Mouse (Mus musculus) stomach, postnatal 0 days (tissue): ENCODE measurements around the gene Vps53. TPM values are rescaled to one million over a fixed set of nuclear protein-coding genes. Genes with fewer than 3 reads are reported as not detected.
A peak's percentile ranks its signal among the peaks of the same experiment; 100 is the strongest.

Experiments
- ATAC-seq: fragments of 200-750 bp; cut with Nextera tagmentation; 2 replicates; pipeline ENCODE4 v1.8.0; 2017; ENCODE audit not compliant: low FRiP score, low TSS enrichment
- DNase-seq: peaks from one replicate; pipeline ENCODE4 v3.0.0-alpha.2; 2016; ENCODE audit warnings: low spot score
- H3K27ac ChIP-seq: fragments of 300-500 bp; sonication (generic); replicated peaks from 2 replicates; pipeline ENCODE4 v1.5.1; 2014; ENCODE audit warnings: mild to moderate bottlenecking, control low read depth
- H3K27me3 ChIP-seq: fragments of 300-500 bp; sonication (generic); 2 replicates; pipeline ENCODE4 v1.6.1; 2014; ENCODE audit warnings: low read length; ENCODE audit not compliant: control insufficient read depth, insufficient read depth
- H3K36me3 ChIP-seq: fragments of 300-500 bp; sonication (generic); 2 replicates; pipeline ENCODE4 v1.6.1; 2014; ENCODE audit warnings: low read length, mixed read lengths; ENCODE audit not compliant: control insufficient read depth, insufficient read depth
- H3K4me1 ChIP-seq: fragments of 300-500 bp; sonication (generic); replicated peaks from 2 replicates; pipeline ENCODE4 v1.6.1; 2014; ENCODE audit warnings: antibody characterized with exemption; ENCODE audit not compliant: control insufficient read depth, insufficient read depth
- H3K4me2 ChIP-seq: fragments of 300-500 bp; sonication (generic); replicated peaks from 2 replicates; pipeline ENCODE4 v1.6.1; 2014; ENCODE audit warnings: low read depth, mild to moderate bottlenecking, control low read depth, moderate library complexity
- H3K4me3 ChIP-seq: fragments of 300-500 bp; sonication (generic); 2 replicates; pipeline ENCODE4 v1.5.1; 2014; ENCODE audit warnings: low read depth, low read length, control low read depth
- H3K9ac ChIP-seq: fragments of 300-500 bp; sonication (generic); 2 replicates; pipeline ENCODE4 v1.6.1; 2014; ENCODE audit warnings: mild to moderate bottlenecking, low read length, control low read depth, mixed read lengths
- H3K9me3 ChIP-seq: fragments of 300-500 bp; sonication (generic); 2 replicates; pipeline ENCODE4 v1.6.1; 2016; ENCODE audit warnings: low read length; ENCODE audit not compliant: control insufficient read depth
- CTCF ChIP-seq: IDR thresholded peaks from 2 replicates; pipeline ENCODE4 v1.5.1; 2016; ENCODE audit warnings: antibody characterized with exemption, low read depth, mild to moderate bottlenecking, moderate library complexity
- EP300 ChIP-seq: optimal IDR thresholded peaks from 2 replicates; pipeline ENCODE3; 2016; ENCODE audit warnings: antibody characterized with exemption
- WGBS: fragments of 180-500 bp; shearing (Covaris S2); extraction: QIAGEN DNeasy Blood & Tissue Kit; methylation state at CpG from one replicate; pipeline ENCODE4 v1.1.7; 2014; 5-methylcytosine and 5-hydroxymethylcytosine counted together
- polyA plus RNA-seq: library from polyadenylated mRNA; unstranded; fragments of >200 nt; fragmentation: Nextera tagmentation; extraction: Ambion mirVana; gene quantifications from 2 replicates; pipeline ENCODE4 v1.2.1, GENCODE M21; 2015

The Vps53 gene
- polyA plus RNA-seq, 1 experiment from 2014 or later, result 42.9 TPM

DNA sequence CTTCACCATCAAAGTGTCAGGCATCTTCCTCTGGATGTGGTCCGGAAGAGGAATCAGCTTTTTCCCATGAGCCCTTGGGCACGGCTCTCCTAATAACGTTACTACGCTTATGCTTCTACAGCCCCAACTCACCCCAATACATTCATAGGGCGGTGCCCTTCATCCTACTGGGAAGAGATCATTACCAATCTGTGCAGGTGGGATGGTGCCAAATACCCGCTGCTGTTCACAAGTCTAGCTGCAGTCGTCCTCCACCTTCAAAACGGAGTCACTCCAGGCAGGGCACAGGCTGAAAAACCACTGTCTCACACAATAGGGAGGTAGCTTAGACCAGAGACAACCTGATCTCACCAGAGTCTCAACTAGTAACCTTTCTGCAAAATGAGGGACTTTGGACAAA lies 144.3 kb downstream of the Vps53 start:
- TF ChIP-seq CTCF, result no peak
- DNase-seq (no peak), ATAC-seq (no peak)
- no peaks in the 10 kb centered on the region for H3K36me3 ChIP-seq
- H3K4me2 ChIP-seq, result no peak overlapping the region
- no peaks in the 10 kb centered on the region for H3K27me3 ChIP-seq
- H3K9ac ChIP-seq, result no peak overlapping the region
- H3K27ac ChIP-seq, result no peak overlapping the region
- no peak overlapping the region for H3K4me3 ChIP-seq
- no peaks in the 10 kb centered on the region for H3K9me3 ChIP-seq
- WGBS, result 87% methylated on average over 8 of the region's 8 CpGs
- H3K4me1 ChIP-seq, result no peaks in the 10 kb centered on the region

DNA sequence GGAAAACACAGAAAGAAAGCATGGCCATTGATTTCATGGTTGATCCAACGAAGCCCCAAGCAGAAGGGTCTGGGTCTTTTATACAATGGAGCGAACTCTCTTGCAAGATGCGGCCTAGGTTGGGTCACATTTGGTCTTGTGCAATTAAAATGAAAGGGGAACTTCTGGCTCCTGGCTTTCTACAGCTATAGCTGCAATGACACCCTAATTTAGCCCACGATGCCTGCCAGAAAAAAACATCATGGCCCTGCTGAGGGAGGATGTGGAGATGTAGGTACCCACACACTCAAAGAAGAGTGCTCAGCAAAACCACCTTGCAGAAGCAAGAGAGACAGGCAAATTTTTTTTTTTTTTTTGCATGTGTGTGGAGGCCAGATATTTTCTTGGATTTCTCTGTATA lies 145.6 kb downstream of the Vps53 start:
- H3K4me1 ChIP-seq, result no peaks in the 10 kb centered on the region
- no peaks in the 10 kb centered on the region for H3K9me3 ChIP-seq
- H3K4me3 ChIP-seq, result no peak overlapping the region
- no peak overlapping the region for H3K4me2 ChIP-seq
- no peaks in the 10 kb centered on the region for H3K36me3 ChIP-seq
- DNase-seq, result no peak
- no peak for TF ChIP-seq EP300
- TF ChIP-seq CTCF, result no peak
- WGBS, result 83% methylated on average over 4 of the region's 4 CpGs
- H3K27ac ChIP-seq, result no peak overlapping the region
- no peak for ATAC-seq
- H3K27me3 ChIP-seq, result no peaks in the 10 kb centered on the region
- no peak overlapping the region for H3K9ac ChIP-seq

DNA sequence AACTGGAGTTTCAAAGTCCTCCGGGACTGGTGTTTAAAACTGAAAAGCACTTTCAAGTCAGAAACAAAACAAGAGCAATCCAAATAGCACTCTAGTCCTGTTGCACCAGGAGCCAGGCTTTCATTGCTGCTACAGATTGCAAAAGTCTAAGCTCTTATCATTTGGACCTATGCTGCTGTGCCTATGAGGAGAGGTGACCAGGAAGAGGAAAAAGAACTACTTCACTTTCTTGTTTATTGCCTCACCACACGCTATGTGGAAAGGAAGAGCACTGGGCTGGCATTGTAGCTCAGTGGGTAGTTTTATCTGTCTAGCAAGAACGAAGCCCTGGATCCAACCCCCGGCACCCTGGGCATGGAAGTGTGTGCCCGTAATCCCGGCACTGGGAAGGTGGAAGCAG lies 146.1 kb downstream of the Vps53 start:
- Histone ChIP-seq H3K4me1 (no peaks in the 10 kb centered on the region), H3K36me3 (no peaks in the 10 kb centered on the region), H3K9me3 (no peaks in the 10 kb centered on the region), H3K4me2 (no peak overlapping the region), H3K27me3 (no peaks in the 10 kb centered on the region), H3K4me3 (no peak overlapping the region), H3K9ac (no peak overlapping the region), H3K27ac (no peak overlapping the region)
- ATAC-seq (no peak), DNase-seq (no peak)
- WGBS, result 70% methylated on average over 6 of the region's 6 CpGs
- no peak for TF ChIP-seq CTCF

DNA sequence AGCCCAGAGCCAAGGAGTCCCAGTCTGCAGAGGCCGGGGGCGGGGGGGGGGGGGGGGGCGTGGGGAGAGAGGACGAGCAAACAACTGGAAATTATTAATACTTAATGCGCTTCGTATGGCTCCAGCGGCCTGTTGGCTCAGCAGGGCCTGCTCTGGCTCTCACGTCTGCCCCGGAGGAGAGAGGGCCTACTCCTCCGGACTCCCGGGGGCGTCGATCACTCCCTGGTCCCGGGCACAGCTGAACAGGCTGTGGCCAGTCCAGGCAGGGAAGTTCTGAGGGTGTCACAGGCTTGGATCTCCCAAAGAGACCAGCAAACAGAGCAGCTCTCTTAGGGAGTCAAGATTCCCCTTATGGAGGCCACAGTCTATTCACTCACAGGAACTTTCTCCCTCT lies 151.4 kb downstream of the Vps53 start:
- DNase-seq (no peak), ATAC-seq (peak; percentile 35)
- Histone ChIP-seq H3K9ac (peak overlapping the region; percentile 90), H3K36me3 (0 out of 2 replicates have a peak, but pooled peaks cover 2% of the 10 kb centered on the region), H3K4me2 (peak overlapping the region; percentile 83), H3K27me3 (no peaks in the 10 kb centered on the region), H3K27ac (peak overlapping the region; percentile 92), H3K4me1 (peaks cover 5% of the 10 kb centered on the region; the same call in 1 of the 2 replicates), H3K4me3 (peak overlapping the region; percentile 92), H3K9me3 (no peaks in the 10 kb centered on the region)
- TF ChIP-seq EP300 (no peak), CTCF (no peak)
- 4% methylated on average over 10 of the region's 14 CpGs for WGBS

DNA sequence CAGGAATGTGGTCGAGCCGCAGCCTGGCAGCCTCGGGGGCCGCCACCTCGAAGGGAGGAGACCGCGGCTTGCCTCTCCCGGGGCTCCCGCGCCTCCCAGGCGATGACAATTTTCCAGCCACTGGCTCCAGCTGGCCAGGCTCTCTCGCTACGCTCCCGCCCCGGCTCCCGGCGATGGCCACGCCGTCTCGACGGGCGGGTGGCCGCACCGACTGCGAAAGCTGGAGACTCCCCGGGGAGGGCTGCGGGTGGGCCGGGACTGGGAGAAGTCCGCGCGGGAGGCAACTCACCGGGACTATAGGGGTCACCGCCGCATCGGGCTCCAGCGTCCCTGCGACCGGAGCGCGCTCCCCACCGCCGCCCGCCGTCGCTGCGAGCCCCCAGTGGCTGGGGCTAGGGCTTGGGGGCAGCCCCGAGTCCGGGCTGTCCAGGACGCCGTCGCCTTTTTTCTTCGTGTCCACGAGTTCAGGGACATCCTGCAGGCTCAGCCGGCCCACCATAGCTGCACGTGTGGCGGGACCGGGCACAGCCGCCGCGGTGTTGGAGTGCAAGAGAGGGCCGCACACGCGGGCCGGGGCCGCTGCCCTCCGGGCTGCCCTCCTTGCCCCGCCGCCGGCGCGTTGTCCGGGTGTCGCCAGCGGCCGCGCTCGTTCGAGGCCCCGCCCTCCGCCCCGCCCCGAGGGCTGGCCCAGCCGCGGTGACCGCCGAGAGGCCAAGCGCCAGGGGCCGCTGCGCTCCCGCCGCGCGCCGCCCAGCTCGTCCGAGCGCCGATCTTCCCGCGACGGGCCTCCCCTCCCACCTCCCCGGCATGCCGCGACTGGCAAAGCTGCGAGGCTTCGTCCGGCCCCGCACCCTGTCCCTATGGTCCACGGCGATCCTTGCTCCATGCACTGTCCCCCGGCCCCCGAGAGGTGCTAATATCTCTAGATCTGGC lies 152.0 kb downstream of the Vps53 start, which contains the start of gene Rflnb:
Gene Rflnb, minus strand, starts transcription at position 644 of the 933 bp plus-strand sequence.
- H3K4me2 ChIP-seq, result peak within 1 kb of the TSS; percentile 83
- peak within 1 kb of the TSS; percentile 90 for H3K9ac ChIP-seq
- H3K4me1 ChIP-seq, result peaks cover 5% of the 10 kb centered on the region; the same call in 1 of the 2 replicates
- WGBS, result 0% methylated on average over 75 of the region's 112 CpGs
- H3K4me3 ChIP-seq, result peak within 1 kb of the TSS; percentile 92
- 0 out of 2 replicates have a peak, but pooled peaks cover 2% of the 10 kb centered on the region for H3K36me3 ChIP-seq
- ATAC-seq (peak; percentile 94), DNase-seq (peak; percentile 95)
- H3K27ac ChIP-seq, result peak within 1 kb of the TSS; percentile 92
- TF ChIP-seq EP300 (no peak), CTCF (peak; percentile 64)
- H3K9me3 ChIP-seq, result no peaks in the 10 kb centered on the region
- H3K27me3 ChIP-seq, result no peaks in the 10 kb centered on the region
